Mouse (Mus musculus) adrenal gland, adult 8-10 months (tissue): Measurements from ENCODE around the gene Trim7. TPM values are rescaled to one million over a fixed set of nuclear protein-coding genes. Genes with fewer than 3 reads are reported as not detected.
"Not testable (repeated sequence)": the region's sequence is repeated elsewhere in the genome, so short reads cannot be mapped to it uniquely, and the experiment has no call there.

ENCODE experiments used
- DNase-seq: peaks from one replicate; pipeline ENCODE4 v3.0.0; 2022
- total RNA-seq, 4 experiments: library from RNA; stranded (reverse); gene quantifications; 2 replicates each; pipeline ENCODE4 v1.2.4; 2022

The Trim7 gene
- total RNA-seq, 4 experiments from 2014 or later, result 10.1 to 14.9 (median 10.9) TPM

DNA sequence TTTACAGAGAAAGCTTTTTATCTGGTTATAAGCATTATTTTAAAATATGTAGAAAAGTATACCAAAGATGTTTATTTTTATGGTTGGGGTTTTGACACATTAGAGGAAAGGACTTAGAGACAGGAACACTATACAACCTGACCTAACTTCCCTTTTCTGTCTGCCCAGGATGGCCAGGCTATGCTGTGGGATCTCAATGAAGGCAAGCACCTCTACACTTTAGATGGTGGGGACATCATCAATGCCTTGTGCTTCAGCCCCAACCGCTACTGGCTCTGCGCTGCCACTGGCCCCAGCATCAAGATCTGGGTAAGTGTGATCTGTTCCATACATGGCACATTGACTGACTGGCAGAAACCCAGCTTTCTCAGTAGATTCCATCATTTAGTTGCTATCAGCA is 22.0 kb upstream of the Trim7 start:
- no peak for DNase-seq

DNA sequence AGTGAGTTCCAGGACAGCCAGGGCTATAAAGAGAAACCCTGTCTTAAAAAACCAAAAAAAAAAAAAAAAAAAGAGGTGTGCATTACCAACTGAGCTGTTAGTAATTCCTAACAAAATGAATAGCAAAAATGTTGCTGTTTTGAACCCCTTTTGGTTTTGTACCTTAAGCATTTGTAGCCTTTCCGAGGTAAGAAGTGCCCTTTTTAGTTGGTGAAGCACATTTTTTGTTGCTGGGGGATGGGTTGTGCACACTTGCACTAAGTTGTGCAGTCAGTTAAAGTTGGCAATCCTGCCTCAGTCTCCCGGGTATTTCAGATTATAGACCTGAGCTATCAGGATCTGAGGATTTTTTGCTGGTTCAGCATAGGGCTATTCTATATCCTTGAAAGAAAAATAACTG is 21.0 kb upstream of the Trim7 start:
- no peak for DNase-seq

DNA sequence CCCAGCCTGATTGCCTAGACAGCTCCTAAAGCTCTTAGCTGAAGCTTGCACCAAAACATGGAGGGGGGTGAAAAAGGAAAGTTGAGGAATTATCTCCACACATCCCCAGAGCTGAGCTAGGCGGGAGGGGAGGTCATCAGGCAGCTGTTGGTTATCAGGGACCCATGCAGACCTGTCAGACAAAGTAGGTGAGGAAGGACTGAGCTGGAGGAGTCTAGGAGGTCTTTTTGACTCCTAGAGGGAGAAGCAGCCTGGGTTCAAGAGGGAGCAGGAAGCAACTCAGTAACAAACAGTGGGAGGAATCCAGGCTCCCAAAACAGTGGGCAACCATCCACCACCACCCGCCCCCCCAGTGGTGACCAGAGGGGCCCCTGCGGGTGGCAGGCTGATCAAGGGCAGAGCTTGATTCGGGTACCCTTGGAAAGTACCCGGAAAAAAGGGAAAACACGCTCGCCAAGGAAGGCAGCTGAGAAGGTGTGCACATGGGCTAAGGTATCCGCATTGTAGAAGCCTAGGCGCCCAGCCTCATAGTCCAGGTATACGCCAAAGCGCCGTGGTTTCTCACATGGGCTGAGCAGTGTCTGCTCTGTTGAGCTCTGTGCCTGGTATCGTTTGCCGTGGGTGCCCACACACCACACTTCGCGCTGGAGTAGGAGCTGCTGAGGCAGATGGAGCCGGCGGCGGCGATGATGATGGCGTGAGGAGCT is 18.9 kb upstream of the Trim7 start:
- no peak for DNase-seq

DNA sequence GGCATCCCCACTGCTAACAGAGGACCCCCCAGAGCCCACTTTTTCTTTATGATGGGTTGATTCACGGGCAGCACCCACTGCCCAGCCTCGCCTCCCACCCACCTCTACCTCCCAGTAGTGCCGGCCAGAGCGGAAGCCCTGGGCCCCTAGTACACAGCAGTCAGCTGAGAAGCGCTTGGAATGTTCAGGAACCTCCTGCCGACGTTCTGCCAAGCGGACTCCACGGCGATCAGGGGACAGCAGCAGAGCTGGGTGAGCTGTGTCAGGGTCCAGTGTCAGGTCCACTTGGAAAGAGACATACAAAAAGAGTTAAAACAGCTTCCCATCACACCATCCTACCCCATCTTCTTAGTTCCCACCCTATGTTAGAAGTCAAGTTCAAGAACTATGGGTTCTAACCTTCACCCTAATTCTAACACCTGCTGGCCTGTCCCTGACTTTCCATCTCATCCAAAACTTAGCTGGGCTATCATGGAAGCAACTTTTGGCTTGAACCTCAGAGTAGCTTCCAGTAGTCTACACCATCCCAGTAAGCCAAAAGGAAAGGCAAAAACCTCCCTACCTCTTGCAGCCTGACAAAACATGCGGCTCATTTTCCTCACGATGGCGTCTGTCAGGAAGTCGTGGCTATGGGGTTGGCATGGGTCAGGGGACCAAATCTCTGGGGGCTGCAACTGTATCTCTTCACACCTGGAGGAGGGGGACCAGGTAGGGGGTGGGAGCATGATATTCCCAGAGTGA is 18.2 kb upstream of the Trim7 start:
- no peak for DNase-seq

DNA sequence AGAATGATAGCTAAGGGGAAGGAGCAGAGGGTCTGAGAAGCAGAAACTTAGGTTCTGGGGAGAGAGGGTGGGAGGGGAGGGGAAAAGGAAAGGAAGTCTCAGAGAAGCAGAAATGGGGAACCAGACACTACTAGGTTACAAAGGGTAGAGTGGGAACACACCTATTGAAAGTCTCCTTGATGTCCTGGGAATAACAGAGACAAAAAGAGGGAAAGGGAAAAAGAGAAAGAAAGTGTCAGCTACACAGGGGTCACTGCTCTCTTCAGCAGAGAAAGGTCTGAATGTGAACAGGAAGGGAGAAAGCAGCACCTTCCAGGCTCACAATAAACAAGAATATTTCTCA is 17.7 kb upstream of the Trim7 start:
- no peak for DNase-seq

DNA sequence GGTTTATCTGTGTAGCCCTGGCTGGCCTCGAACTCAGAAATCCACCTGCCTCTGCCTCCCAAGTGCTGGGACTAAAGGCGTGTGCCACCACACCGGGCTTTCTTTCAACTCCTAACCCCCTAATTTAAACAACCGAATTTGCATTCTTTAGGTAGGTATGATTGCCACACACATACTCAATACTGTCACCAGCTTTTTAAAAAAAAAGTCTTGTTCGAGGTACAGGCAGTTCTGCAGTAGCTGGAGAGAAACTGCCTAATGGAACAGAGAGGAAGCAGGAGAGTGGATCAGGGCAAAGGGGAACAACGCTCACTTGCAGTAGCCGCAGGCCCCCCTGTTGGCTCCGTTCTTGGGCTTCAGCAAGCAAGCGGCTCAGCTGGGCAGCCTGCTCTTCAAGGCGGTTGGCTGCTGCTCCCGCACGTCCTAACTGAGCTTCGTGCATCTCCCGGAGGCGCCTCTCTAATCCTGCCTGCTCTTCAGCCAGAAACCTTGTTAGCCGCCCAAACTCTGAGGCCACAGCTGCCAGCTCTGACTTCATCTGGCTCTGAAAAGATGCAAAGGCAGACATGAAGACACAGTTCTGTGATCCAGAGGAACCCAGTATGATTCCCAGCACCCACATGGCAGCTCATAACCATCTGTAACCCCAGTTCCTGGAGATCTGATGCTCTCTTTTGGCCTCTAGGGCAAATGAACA is 17.1 kb upstream of the Trim7 start:
- DNase-seq, result no peak

DNA sequence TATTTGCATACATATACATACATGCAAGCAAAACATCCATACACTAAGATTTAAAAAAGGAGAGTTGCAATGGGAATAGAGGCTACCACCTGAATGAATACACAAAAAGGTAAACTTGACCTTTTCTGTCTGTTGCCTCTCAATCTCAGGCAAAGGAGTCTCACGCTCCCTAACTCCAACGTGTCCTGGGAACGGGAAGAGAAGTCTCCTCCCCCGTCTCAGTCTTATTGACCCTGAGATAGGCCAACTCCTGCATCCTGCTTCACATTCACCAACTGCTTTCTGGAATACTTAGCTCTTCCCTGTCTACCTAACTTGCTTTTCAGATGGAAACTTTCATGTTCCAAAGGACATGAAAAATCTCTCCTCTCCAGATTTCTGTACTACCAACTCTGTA is 16.5 kb upstream of the Trim7 start:
- no peak for DNase-seq

DNA sequence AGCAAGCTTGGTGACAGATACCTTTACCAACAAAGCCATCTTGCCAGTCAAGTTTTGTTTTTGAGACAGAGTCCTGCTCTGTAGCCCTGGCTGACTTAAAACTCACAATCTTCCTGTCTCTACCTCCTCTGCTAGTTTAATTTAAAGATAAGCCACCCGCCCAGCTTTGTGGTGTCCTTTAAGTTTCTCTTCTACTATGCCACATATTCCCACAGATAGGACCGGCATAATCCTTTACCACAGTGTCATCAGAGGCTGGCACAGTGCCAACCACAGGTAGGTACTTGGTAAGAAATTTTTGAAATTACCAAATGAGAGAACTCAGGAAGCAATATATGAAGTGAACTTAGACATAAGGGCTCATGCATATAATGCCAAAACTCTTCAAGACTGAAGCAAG is 15.8 kb upstream of the Trim7 start:
- DNase-seq, result no peak

DNA sequence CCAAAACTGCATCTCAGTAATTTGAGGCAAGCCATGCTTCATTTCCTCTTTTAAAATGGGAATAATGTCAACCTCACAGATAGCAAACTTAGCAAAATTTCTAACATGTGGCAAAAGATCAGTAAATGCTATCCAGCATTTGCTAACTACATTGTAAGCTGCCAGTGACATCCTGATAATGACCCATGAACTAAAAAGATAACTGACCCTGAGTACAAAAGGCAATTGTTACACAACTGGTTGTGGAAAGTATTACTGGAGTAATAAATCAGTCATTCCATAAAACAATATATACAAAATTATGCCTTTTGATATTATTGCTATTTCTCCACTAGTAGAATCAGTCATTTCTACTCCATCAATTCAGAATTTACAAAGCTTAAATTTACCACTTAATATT is 12.2 kb upstream of the Trim7 start:
- no peak for DNase-seq

DNA sequence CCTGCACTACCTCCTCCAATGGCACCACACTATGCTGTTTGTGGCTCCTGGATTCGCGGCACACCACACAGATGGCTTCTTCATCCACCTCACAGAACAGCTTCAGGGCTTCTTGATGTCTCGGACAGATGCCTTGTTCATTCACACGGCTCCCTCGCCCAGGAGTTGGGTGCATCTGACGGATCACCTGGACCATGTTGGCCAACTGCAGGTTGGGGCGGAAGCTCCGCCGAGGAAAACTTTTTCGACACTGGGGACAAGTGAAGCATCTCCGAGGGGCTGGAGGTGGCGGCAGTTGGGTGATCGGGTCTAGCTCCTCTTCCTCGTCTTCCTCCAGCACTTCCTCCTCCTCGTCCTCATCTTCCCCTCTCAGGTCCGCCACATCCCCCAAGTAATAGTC is 10.1 kb upstream of the Trim7 start:
- no peak for DNase-seq

DNA sequence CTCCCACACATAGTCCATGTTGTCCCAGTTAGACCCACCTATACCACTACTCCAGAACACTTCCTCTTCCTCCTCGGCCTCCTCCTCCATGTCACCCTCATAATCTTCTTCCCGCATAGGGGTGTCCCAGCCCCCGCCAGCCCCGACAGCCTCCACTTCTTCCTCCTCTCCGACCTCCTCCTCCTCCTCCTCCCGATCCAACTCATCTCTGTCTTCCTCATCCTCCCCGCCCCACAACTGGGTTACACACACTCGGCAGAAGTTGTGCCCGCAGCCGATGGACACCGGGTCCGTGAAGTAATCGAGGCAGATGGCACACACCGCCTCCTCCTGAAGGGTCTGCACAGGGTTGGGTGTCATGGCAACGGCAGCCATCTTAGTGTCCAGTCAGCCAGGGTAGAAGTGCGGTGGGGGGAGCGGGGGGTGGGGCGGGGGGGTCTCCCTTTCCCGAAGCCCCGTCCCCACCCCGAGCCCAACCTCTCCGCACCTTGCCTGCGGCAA is 9.6 kb upstream of the Trim7 start:
- DNase-seq, result peak; percentile 58

DNA sequence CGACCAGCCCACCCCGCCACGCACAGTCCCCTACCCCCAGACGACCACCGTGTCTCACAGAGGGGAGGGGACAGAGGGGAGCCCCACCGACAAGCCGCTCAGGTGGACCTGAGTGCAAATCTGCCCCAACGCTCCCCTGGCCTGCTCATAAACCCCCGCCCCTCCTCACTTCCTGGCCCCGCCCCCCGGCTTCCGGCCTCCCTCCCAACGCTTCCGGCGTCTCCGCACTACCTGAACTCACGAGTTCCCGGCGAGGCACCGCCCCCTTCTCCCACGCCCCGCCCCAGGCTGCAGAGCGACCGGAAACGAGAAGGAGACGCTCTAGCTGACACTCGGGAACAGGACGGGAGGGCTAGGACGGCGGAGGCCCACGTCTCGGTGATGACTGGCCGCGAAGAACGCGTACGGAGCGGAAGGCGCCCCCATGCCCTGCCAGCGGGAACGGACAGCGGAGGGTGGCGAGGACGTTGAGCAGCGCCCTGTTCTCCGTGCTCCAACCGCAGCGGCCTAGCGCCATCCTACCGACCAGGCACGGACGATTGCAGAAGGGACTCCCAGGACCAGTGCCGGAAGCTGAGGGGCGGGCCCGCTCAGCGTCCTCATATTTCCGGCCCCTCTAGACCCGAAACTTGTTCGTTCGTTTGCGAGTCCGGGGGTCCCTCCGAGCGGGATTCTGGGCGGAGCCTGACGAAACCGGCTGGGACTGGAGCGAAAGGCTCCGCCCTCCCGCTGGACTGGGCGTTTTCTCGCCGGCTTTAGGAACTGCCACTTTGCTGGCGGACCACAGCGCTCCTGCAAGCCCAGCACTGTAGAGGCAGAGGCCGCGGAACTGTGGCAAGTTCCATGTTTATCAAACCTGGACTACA is 8.9 kb upstream of the Trim7 start, which contains the start of gene Trim41:
TSS of gene Trim41 (minus strand) at position 554 of the 866 bp plus-strand sequence.
- peak; percentile 99 for DNase-seq

DNA sequence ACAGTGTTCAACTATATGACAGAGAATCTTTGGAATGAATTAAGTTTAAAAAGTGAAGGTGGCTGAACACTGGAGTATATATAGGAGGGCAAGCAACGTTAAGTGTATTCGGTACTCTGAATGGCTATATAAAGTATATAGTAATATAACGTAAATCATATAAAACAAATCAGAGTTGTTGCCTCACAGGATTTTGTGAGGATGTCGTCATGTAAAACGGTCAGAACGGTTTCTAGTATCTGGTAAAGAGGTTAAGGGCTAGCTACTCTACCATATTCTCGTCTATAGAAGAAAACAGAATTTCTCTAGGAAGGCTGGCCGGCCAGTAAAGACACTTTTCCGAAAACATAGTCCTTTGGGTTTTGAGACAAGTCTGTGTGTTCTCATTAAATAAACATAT is 8.1 kb upstream of the Trim7 start:
- DNase-seq, result no peak

DNA sequence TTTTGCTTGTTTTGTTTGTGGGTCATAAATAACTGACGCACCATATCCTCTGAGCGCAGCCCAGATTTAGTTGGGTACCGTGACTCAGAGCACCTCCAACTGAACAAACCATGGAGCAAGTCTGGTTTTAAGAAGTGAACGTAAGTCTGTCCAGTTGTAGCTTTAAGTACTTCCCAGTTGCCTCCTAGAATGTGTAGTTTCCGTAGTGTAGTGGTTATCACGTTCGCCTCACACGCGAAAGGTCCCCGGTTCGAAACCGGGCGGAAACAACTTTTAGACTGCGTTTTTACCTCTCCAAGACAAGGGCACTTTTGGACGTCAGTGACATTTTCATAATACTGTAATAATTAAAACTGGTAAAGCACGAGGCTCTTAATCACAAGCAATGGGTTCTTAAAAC is 7.6 kb upstream of the Trim7 start:
- peak; percentile 80 for DNase-seq

DNA sequence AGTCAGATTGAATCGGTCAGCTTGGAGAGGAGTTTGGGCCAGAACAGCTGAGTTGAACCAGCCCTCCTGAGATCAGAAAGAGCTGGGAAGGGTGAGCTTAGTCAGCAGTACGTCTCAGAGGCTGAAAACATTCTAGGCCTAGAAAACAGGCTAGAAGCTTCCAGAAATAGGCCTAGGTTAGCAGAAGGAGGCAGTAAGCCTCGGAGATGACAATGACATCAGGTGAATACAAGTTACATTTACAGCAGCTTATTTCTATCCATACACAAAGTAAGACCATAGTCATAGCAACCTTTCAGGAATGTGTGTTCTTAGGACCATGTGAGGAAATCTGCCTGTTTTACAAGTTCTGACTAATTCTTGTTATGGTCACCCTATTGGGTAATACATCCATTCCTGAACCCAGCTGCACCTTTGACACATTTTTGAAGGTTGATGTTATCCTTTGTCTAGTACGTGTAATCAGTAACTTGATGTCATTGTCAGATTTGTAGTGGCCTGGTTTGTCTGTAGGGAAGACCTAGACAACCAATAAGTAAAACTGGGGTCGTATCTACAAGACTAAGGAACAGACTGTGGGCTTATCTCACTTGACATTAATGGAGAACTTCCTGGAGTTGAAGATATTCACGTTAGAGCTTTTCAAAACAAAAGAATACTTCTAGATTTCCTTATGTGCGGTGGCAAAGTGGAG is 6.2 kb upstream of the Trim7 start:
- no peak for DNase-seq

DNA sequence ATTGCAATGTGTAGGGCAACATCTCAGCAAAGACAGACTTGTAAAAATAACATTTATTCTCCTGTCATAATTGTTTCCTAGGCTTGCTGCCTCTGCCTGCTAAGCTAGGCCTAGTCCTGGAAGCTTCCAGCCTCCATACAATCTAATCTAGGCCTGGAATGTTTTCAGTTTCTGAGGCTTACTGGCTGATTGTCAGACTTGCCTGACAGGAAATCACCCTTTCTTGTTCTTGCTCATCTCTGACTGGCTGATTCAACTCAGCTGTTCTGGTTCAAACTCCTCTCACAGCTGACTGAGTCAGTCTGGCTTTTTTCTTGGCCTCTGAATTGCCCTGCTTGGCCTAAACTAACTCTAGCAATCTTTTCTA is 5.6 kb upstream of the Trim7 start:
- DNase-seq, result no peak

DNA sequence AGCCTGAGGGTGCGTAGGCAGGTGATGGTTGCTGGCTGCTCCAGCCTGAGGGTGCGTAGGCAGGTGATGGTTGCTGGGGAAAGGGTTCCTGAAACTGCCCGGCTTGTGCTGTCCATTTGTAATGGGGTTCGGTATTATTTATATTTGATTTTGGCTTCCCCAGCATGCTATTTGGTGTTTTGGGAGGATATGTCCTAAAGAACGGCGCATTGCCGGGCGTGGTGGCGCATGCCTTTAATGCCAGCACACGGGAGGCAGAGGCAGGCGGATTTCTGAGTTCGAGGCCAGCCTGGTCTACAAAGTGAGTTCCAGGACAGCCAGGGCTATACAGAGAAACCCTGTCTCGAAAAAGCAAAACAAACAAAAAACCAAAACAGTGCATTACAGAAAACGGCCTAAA is 4.6 kb upstream of the Trim7 start:
- DNase-seq, result not testable (repeated sequence)

DNA sequence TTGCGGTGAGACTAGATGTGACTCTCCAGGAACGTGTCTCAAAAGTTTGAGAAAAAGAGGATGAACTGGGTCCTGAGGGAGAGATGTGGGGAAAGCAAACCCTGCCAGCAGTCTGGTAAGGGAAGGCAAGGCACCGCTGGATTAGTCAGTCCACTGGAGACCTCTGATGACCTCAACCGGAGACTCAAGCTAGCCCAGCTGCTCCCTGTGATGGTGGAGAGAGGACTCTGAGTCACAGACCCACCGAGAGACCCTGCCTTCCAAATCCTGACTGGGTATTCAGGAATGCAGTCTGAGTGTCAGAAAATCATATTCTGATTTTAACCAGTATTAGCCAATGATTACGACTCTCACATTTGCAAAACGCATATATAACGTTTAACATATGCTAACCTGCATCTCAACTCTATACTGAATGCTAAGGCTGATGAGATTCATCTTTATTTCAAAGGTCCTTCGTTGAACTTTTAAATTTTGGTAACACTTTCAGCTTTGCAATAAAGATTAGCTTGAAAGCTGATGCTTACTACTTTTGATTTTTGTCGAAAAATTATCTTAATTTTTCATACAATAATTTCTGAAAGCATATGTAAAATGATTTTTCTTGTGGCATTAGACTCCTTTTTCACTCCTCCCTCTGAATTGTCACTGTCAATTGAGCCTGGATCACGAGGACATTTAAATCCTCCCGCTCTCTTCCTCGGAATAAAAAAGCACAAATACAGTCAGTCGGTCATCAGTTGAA is 3.0 kb upstream of the Trim7 start:
- no peak for DNase-seq

DNA sequence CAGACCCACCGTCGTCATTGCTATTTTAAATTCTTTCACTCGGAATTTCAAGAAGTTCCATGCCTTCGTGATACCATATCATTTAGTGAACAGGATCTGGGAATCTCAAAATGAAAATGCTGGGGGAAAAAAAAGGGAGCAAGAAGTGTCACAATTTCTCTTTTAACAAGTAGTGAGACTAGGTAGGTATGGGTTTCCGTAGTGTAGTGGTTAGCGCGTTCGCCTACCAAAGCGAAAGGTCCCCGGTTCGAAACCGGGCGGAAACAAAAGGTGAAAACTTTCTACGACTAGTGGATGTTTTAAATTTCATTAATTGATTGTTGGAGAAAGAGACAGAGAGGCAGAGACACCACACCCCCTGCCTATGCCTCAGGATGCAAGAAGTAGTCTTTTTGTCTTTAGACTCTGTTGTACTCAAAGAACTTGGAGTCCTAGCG is 2.4 kb upstream of the Trim7 start:
- DNase-seq, result peak; percentile 50

DNA sequence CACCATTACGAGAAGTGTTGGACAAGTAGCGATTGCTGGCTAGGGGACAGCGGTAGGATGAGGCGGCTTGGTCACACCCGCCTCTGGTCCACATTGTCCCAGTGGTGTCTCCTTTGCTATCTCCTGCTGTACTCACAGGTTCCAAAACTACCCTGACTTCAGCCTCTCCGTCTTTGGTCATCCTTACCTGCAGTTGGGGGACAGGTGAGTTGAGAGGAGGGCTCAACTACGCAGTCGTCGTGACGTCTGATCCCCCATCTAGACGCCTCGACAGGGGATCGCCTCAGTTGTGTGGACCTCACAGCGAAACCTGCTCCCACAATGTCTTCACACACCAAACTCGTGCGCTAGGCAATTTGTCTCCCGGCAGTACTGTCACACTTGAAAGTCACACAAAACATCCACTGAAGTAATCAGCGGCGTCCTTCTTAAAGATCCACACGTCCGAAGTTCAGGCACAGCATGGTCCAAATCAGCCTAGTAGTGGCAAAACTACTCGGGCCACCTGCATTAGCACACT is 1.6 kb upstream of the Trim7 start:
- DNase-seq, result no peak

DNA sequence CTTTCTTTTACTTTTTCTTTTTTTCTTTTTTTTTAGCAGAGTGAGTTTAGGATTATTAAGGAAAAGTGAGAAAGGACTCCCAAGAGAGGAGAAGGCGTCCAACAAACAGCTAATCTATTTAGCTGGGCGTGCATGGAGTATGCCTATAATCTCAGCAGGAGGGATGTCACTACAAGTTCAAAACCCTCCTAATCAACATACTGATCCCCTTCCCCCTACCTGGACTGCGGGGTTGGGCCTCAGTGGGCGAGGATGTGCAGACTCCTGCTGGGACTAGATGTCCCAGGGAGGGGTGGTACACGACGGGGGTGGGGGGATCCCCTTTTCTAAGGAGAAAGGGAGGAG is 784 bp downstream of the Trim7 start:
- no peak for DNase-seq
